Mouse (Mus musculus) intestine, embryonic 14.5 days (tissue): ENCODE results near the gene Serpine1. TPM values are rescaled to one million over a fixed set of nuclear protein-coding genes. Genes with fewer than 3 reads are reported as not detected.
A peak's percentile ranks its signal among the peaks of the same experiment; 100 is the strongest.

Experiments used
- ATAC-seq: fragments of 200-750 bp; cut with Nextera tagmentation; replicated peaks from 2 replicates; pipeline ENCODE4 v1.8.0; 2017; ENCODE audit warnings: low read depth, moderate number of reproducible peaks, moderate TSS enrichment, moderate library complexity; ENCODE audit not compliant: low FRiP score, low TSS enrichment
- DNase-seq: peaks from one replicate; pipeline ENCODE4 v3.0.0-alpha.2; 2018; ENCODE audit warnings: low spot score
- H3K27ac ChIP-seq: fragments of 300-500 bp; sonication (generic); 2 replicates; pipeline ENCODE4 v1.5.1; 2014; ENCODE audit warnings: low read depth, mild to moderate bottlenecking, control low read depth
- H3K27me3 ChIP-seq: fragments of 300-500 bp; sonication (generic); replicated peaks from 2 replicates; pipeline ENCODE4 v1.6.1; 2014; ENCODE audit warnings: low read length, control low read depth; ENCODE audit not compliant: control insufficient read depth, insufficient read depth
- H3K36me3 ChIP-seq: fragments of 300-500 bp; sonication (generic); 2 replicates; pipeline ENCODE4 v1.6.1; 2014; ENCODE audit warnings: low read length, control low read depth; ENCODE audit not compliant: control insufficient read depth, insufficient read depth
- H3K4me1 ChIP-seq: fragments of 300-500 bp; sonication (generic); replicated peaks from 2 replicates; pipeline ENCODE4 v1.6.1; 2014; ENCODE audit warnings: low read length, control low read depth, mixed read lengths; ENCODE audit not compliant: control insufficient read depth, insufficient read depth
- H3K4me2 ChIP-seq: fragments of 300-500 bp; sonication (generic); 2 replicates; pipeline ENCODE4 v1.6.1; 2014; ENCODE audit warnings: low read length
- H3K4me3 ChIP-seq: fragments of 300-500 bp; sonication (generic); 2 replicates; pipeline ENCODE4 v1.5.1; 2014; ENCODE audit warnings: low read depth, low read length, control low read depth, mixed read lengths
- H3K9ac ChIP-seq: fragments of 300-500 bp; sonication (generic); 2 replicates; pipeline ENCODE4 v1.6.1; 2014; ENCODE audit warnings: mild to moderate bottlenecking, low read length
- H3K9me3 ChIP-seq: fragments of 300-500 bp; sonication (generic); 2 replicates; pipeline ENCODE4 v1.6.1; 2016; ENCODE audit warnings: low read length, control low read depth; ENCODE audit not compliant: control insufficient read depth
- WGBS: fragments of 180-500 bp; shearing (Covaris S2); extraction: QIAGEN DNeasy Blood & Tissue Kit; methylation state at CpG from one replicate; pipeline ENCODE4 v1.1.7; 2014; 5-methylcytosine and 5-hydroxymethylcytosine counted together
- polyA plus RNA-seq: library from polyadenylated mRNA; unstranded; fragments of >200 nt; fragmentation: Nextera tagmentation; extraction: Ambion mirVana; gene quantifications from 2 replicates; pipeline ENCODE4 v1.2.1, GENCODE M21; 2014

Serpine1 gene
- polyA plus RNA-seq, 1 experiment from 2014 or later, result 0.34 TPM

- DNase-seq (no peak), ATAC-seq (no peak)
- WGBS, result 69% methylated on average over 10 of the region's 10 CpGs
- H3K4me3 ChIP-seq, result no peak overlapping the region
- no peak overlapping the region for H3K4me2 ChIP-seq
- no peaks in the 10 kb centered on the region for H3K36me3 ChIP-seq
- H3K27me3 ChIP-seq, result no peaks in the 10 kb centered on the region
- peaks cover 4% of the 10 kb centered on the region; the same call in 1 of the 2 replicates for H3K4me1 ChIP-seq
- no peak overlapping the region for H3K27ac ChIP-seq
- H3K9ac ChIP-seq, result no peak overlapping the region
- no peaks in the 10 kb centered on the region for H3K9me3 ChIP-seq
These were observed 18.8 kb upstream of the Serpine1 start for GRCm38 (mm10) chr5:137090870-137091269.

GRCm38 (mm10) chr5:137087410-137087809 lies 15.3 kb upstream of the Serpine1 start:
- no peak overlapping the region for H3K27ac ChIP-seq

GRCm38 (mm10) chr5:137085731-137086130 lies 13.7 kb upstream of the Serpine1 start:
- no peaks in the 10 kb centered on the region for H3K9me3 ChIP-seq
- DNase-seq, result no peak
- H3K27ac ChIP-seq, result no peak overlapping the region
- H3K4me2 ChIP-seq, result no peak overlapping the region
- H3K4me3 ChIP-seq, result no peak overlapping the region
- H3K36me3 ChIP-seq, result no peaks in the 10 kb centered on the region
- ATAC-seq, result no peak
- 88% methylated on average over 3 of the region's 3 CpGs for WGBS
- H3K27me3 ChIP-seq, result no peaks in the 10 kb centered on the region
- no peaks in the 10 kb centered on the region for H3K4me1 ChIP-seq
- H3K9ac ChIP-seq, result no peak overlapping the region

More at GRCm38 (mm10) chr5:137087410-137087809, 15.3 kb upstream of the Serpine1 start:
- H3K27me3 ChIP-seq, result no peaks in the 10 kb centered on the region
- DNase-seq, result no peak
- 85% methylated on average over 8 of the region's 8 CpGs for WGBS
- H3K4me2 ChIP-seq, result no peak overlapping the region
- no peak for ATAC-seq
- no peak overlapping the region for H3K4me3 ChIP-seq
- H3K36me3 ChIP-seq, result no peaks in the 10 kb centered on the region
- H3K9me3 ChIP-seq, result no peaks in the 10 kb centered on the region
- no peak overlapping the region for H3K9ac ChIP-seq
- H3K4me1 ChIP-seq, result no peaks in the 10 kb centered on the region

GRCm38 (mm10) chr5:137085021-137085420 lies 13.0 kb upstream of the Serpine1 start:
- no peak for ATAC-seq
- Histone ChIP-seq H3K36me3 (no peaks in the 10 kb centered on the region), H3K4me1 (0 out of 2 replicates have a peak, but pooled peaks cover 2% of the 10 kb centered on the region), H3K27me3 (no peaks in the 10 kb centered on the region), H3K4me2 (no peak overlapping the region), H3K27ac (no peak overlapping the region), H3K9me3 (no peaks in the 10 kb centered on the region), H3K9ac (no peak overlapping the region), H3K4me3 (no peak overlapping the region)
- WGBS, result 76% methylated on average over 6 of the region's 6 CpGs
- DNase-seq, result no peak

- 86% methylated on average over 4 of the region's 4 CpGs for WGBS
These were observed 11.0 kb upstream of the Serpine1 start for GRCm38 (mm10) chr5:137083051-137083450.

GRCm38 (mm10) chr5:137079849-137080248 lies 7.8 kb upstream of the Serpine1 start:
- no peak overlapping the region for H3K4me3 ChIP-seq
- H3K27me3 ChIP-seq, result no peaks in the 10 kb centered on the region
- no peaks in the 10 kb centered on the region for H3K9me3 ChIP-seq
- no peaks in the 10 kb centered on the region for H3K36me3 ChIP-seq
- peaks cover 17% of the 10 kb centered on the region; the same call in 1 of the 2 replicates for H3K4me1 ChIP-seq
- DNase-seq (no peak), ATAC-seq (no peak)
- H3K4me2 ChIP-seq, result no peak overlapping the region
- no peak overlapping the region for H3K9ac ChIP-seq
- 22% methylated on average over 5 of the region's 5 CpGs for WGBS
- H3K27ac ChIP-seq, result no peak overlapping the region

More at GRCm38 (mm10) chr5:137083051-137083450, 11.0 kb upstream of the Serpine1 start:
- H3K27ac ChIP-seq, result no peak overlapping the region
- H3K4me1 ChIP-seq, result peaks cover 9% of the 10 kb centered on the region; the same call in 1 of the 2 replicates
- ATAC-seq (no peak), DNase-seq (no peak)
- no peak overlapping the region for H3K4me2 ChIP-seq
- H3K27me3 ChIP-seq, result no peaks in the 10 kb centered on the region
- no peaks in the 10 kb centered on the region for H3K36me3 ChIP-seq
- H3K9me3 ChIP-seq, result no peaks in the 10 kb centered on the region
- H3K9ac ChIP-seq, result no peak overlapping the region
- H3K4me3 ChIP-seq, result no peak overlapping the region

GRCm38 (mm10) chr5:137078616-137079015 lies 6.5 kb upstream of the Serpine1 start:
- ATAC-seq, result no peak
- H3K4me1 ChIP-seq, result peaks cover 23% of the 10 kb centered on the region; the same call in 1 of the 2 replicates
- no peaks in the 10 kb centered on the region for H3K36me3 ChIP-seq
- H3K27me3 ChIP-seq, result no peaks in the 10 kb centered on the region
- H3K9ac ChIP-seq, result no peak overlapping the region
- no peaks in the 10 kb centered on the region for H3K9me3 ChIP-seq
- H3K27ac ChIP-seq, result no peak overlapping the region
- 36% methylated on average over 6 of the region's 6 CpGs for WGBS
- no peak overlapping the region for H3K4me2 ChIP-seq
- no peak overlapping the region for H3K4me3 ChIP-seq
- DNase-seq, result no peak

GRCm38 (mm10) chr5:137078041-137078440 lies 6.0 kb upstream of the Serpine1 start:
- Histone ChIP-seq H3K4me2 (no peak overlapping the region), H3K27ac (no peak overlapping the region)
- no peak for ATAC-seq

GRCm38 (mm10) chr5:137077187-137077586 lies 5.1 kb upstream of the Serpine1 start:
- WGBS, result 86% methylated on average over 7 of the region's 7 CpGs
- no peak overlapping the region for H3K4me3 ChIP-seq
- no peaks in the 10 kb centered on the region for H3K36me3 ChIP-seq
- no peak overlapping the region for H3K4me2 ChIP-seq
- H3K27ac ChIP-seq, result peak overlapping the region; percentile 33; the same call in 1 of the 2 replicates
- H3K9me3 ChIP-seq, result no peaks in the 10 kb centered on the region
- H3K4me1 ChIP-seq, result peaks cover 29% of the 10 kb centered on the region; the same call in 1 of the 2 replicates
- ATAC-seq (no peak), DNase-seq (no peak)
- H3K9ac ChIP-seq, result no peak overlapping the region
- H3K27me3 ChIP-seq, result no peaks in the 10 kb centered on the region

More at GRCm38 (mm10) chr5:137078041-137078440, 6.0 kb upstream of the Serpine1 start:
- H3K36me3 ChIP-seq, result no peaks in the 10 kb centered on the region
- H3K9me3 ChIP-seq, result no peaks in the 10 kb centered on the region
- H3K27me3 ChIP-seq, result no peaks in the 10 kb centered on the region
- H3K9ac ChIP-seq, result no peak overlapping the region
- no peak for DNase-seq
- 65% methylated on average over 14 of the region's 14 CpGs for WGBS
- peaks cover 23% of the 10 kb centered on the region; the same call in 1 of the 2 replicates for H3K4me1 ChIP-seq
- H3K4me3 ChIP-seq, result no peak overlapping the region
